35 mouse cellular contexts compared by ENCODE assay signal in genomic region chr3:107814280-107814679, GRCm38 (mm10).
"Had no signal": no experiment of that assay in that cellular context is flagged by ENCODE, and none has a peak within 500 bp of the region (broad histone marks: within the 10 kb centered on the region; RNA-seq: fewer than 3 reads in every experiment).

No protein-coding gene starts in this region.

- ATAC-seq: hindbrain, embryonic 16.5 days; hindbrain, postnatal 0 days; inflammation-experienced regulatory T-cells, adult 6 months; intestine, embryonic 15.5 days; intestine, embryonic 16.5 days; intestine, postnatal 0 days had no signal

- DNase-seq: heart, postnatal 10 days; heart, postnatal 14 days; heart, postnatal 36 days; heart, postnatal 4 days; kidney, adult 11 months; kidney, adult 18-20 months; kidney, adult 2 months; kidney, adult 8-10 months; kidney, adult 9 months; kidney, postnatal 10 days; kidney, postnatal 14 days; kidney, postnatal 25 days; kidney, postnatal 36 days; kidney, postnatal 4 days; layer of hippocampus, adult 9-11 months; layer of hippocampus, postnatal 36 days had no signal

- H3K27ac ChIP-seq: heart, embryonic 10.5 days; heart, embryonic 13.5 days; heart, embryonic 15.5 days; hindbrain, embryonic 10.5 days; hindbrain, embryonic 12.5 days; hindbrain, embryonic 13.5 days; hindbrain, embryonic 14.5 days; hindbrain, embryonic 15.5 days; hindbrain, postnatal 0 days; intestine, embryonic 15.5 days; kidney, embryonic 15.5 days; kidney, postnatal 0 days; layer of hippocampus, adult 2 months had no signal

- H3K36me3 ChIP-seq: heart, embryonic 10.5 days; heart, embryonic 12.5 days; heart, embryonic 13.5 days; heart, embryonic 15.5 days; hindbrain, embryonic 10.5 days; hindbrain, embryonic 12.5 days; hindbrain, embryonic 13.5 days; hindbrain, embryonic 15.5 days; intestine, embryonic 15.5 days; kidney, embryonic 15.5 days had no signal

- H3K4me1 ChIP-seq: hindbrain, embryonic 15.5 days; intestine, embryonic 15.5 days had no signal

- H3K9me3 ChIP-seq: heart, embryonic 10.5 days; heart, embryonic 12.5 days; heart, embryonic 13.5 days; heart, embryonic 15.5 days; hindbrain, embryonic 10.5 days; hindbrain, embryonic 12.5 days; hindbrain, embryonic 13.5 days; hindbrain, embryonic 15.5 days; intestine, embryonic 15.5 days; kidney, embryonic 15.5 days had no signal

- H3K4me2 ChIP-seq: heart, embryonic 11.5 days; heart, embryonic 12.5 days; heart, embryonic 13.5 days; heart, embryonic 15.5 days; hindbrain, embryonic 12.5 days; hindbrain, embryonic 13.5 days; hindbrain, embryonic 14.5 days; hindbrain, embryonic 15.5 days; intestine, embryonic 15.5 days; kidney, embryonic 15.5 days had no signal

- H3K9ac ChIP-seq: heart, embryonic 12.5 days; heart, embryonic 13.5 days; heart, embryonic 15.5 days; hindbrain, embryonic 12.5 days; hindbrain, embryonic 13.5 days; hindbrain, embryonic 14.5 days; hindbrain, embryonic 15.5 days; intestine, embryonic 15.5 days; kidney, embryonic 15.5 days had no signal

- H3K27me3 ChIP-seq: heart, embryonic 12.5 days; heart, embryonic 13.5 days; heart, embryonic 15.5 days; hindbrain, embryonic 12.5 days; hindbrain, embryonic 13.5 days; hindbrain, embryonic 15.5 days; intestine, embryonic 15.5 days; kidney, embryonic 15.5 days had no signal

- H3K4me3 ChIP-seq: heart, embryonic 10.5 days; heart, embryonic 12.5 days; heart, embryonic 13.5 days; heart, embryonic 15.5 days; hindbrain, embryonic 10.5 days; hindbrain, embryonic 12.5 days; hindbrain, embryonic 13.5 days; hindbrain, embryonic 15.5 days; intestine, embryonic 15.5 days; kidney, embryonic 15.5 days; layer of hippocampus, adult 2 months had no signal
